Mouse (Mus musculus) right cerebral cortex, postnatal 36 days (tissue): ENCODE measurements around the gene Pard3b.
A peak's percentile ranks its signal among the peaks of the same experiment; 100 is the strongest.
"Not testable (repeated sequence)": the region's sequence is repeated elsewhere in the genome, so short reads cannot be mapped to it uniquely, and the experiment has no call there.

ENCODE experiments used
- DNase-seq, 2 experiments: peaks; one replicate each; pipeline ENCODE4 v3.0.0; 2022; ENCODE audit warnings: low spot score in 2 of 2, mixed read lengths in 1 of 2

Gene Pard3b

GRCm38 (mm10) chr1:62566596-62566995 lies 928.0 kb downstream of the Pard3b start:
- no peak for DNase-seq

GRCm38 (mm10) chr1:62576939-62577590 lies 938.4 kb downstream of the Pard3b start:
- no peak for DNase-seq

- no peak for DNase-seq
Measured at GRCm38 (mm10) chr1:62579024-62579765, 940.6 kb downstream of the Pard3b start.

- DNase-seq, result no peak
Measured at GRCm38 (mm10) chr1:62580314-62580935, 941.8 kb downstream of the Pard3b start.

- DNase-seq, result no peak
Measured at GRCm38 (mm10) chr1:62582476-62582875, 943.9 kb downstream of the Pard3b start.

GRCm38 (mm10) chr1:62587536-62587935 lies 948.9 kb downstream of the Pard3b start:
- no peak for DNase-seq

GRCm38 (mm10) chr1:62591296-62592031 lies 952.8 kb downstream of the Pard3b start:
- no peak for DNase-seq

GRCm38 (mm10) chr1:62595401-62595800 lies 956.8 kb downstream of the Pard3b start:
- DNase-seq, result peak; percentile 14 to 39

GRCm38 (mm10) chr1:62597751-62598400 lies 959.3 kb downstream of the Pard3b start:
- DNase-seq, result no peak

GRCm38 (mm10) chr1:62598551-62598950 lies 959.9 kb downstream of the Pard3b start:
- no peak for DNase-seq

GRCm38 (mm10) chr1:62604644-62605043 lies 966.0 kb downstream of the Pard3b start:
- not testable (repeated sequence) for DNase-seq

GRCm38 (mm10) chr1:62618109-62618665 lies 979.6 kb downstream of the Pard3b start:
- no peak for DNase-seq

- no peak for DNase-seq
Measured at GRCm38 (mm10) chr1:62619456-62619855, 980.8 kb downstream of the Pard3b start.

- DNase-seq, result no peak
Measured at GRCm38 (mm10) chr1:62622447-62622846, 983.8 kb downstream of the Pard3b start.

- DNase-seq, result no peak
Measured at GRCm38 (mm10) chr1:62624166-62624565, 985.5 kb downstream of the Pard3b start.

GRCm38 (mm10) chr1:62624836-62625235 lies 986.2 kb downstream of the Pard3b start:
- no peak for DNase-seq

GRCm38 (mm10) chr1:62625332-62625731 lies 986.7 kb downstream of the Pard3b start:
- no peak for DNase-seq

GRCm38 (mm10) chr1:62625819-62626505 lies 987.3 kb downstream of the Pard3b start:
- no peak for DNase-seq

GRCm38 (mm10) chr1:62629952-62630351 lies 991.3 kb downstream of the Pard3b start:
- no peak for DNase-seq

- DNase-seq, result no peak
Measured at GRCm38 (mm10) chr1:62631511-62632305, 993.1 kb downstream of the Pard3b start.
